Mouse (Mus musculus) neural tube, embryonic 13.5 days (tissue): ENCODE measurements around the gene Fdx1. TPM values are rescaled to one million over a fixed set of nuclear protein-coding genes. Genes with fewer than 3 reads are reported as not detected.

Experiments used
- ATAC-seq: fragments of 200-750 bp; cut with Nextera tagmentation; 2 replicates; pipeline ENCODE4 v1.8.0; 2017; ENCODE audit warnings: low read depth, mild to moderate bottlenecking, moderate TSS enrichment, moderate library complexity
- H3K27ac ChIP-seq: fragments of 300-500 bp; sonication (generic); replicated peaks from 2 replicates; pipeline ENCODE4 v1.5.1; 2015; ENCODE audit warnings: moderate library complexity, mild to moderate bottlenecking, inconsistent platforms
- H3K27me3 ChIP-seq: fragments of 300-500 bp; sonication (generic); 2 replicates; pipeline ENCODE4 v1.6.1; 2015; ENCODE audit warnings: mild to moderate bottlenecking, inconsistent platforms
- H3K36me3 ChIP-seq: fragments of 300-500 bp; sonication (generic); 2 replicates; pipeline ENCODE4 v1.6.1; 2015; ENCODE audit warnings: mild to moderate bottlenecking, inconsistent platforms
- H3K4me1 ChIP-seq: fragments of 300-500 bp; sonication (generic); replicated peaks from 2 replicates; pipeline ENCODE4 v1.6.1; 2015; ENCODE audit warnings: inconsistent platforms
- H3K4me2 ChIP-seq: fragments of 300-500 bp; sonication (generic); 2 replicates; pipeline ENCODE4 v1.6.1; 2015; ENCODE audit warnings: inconsistent platforms, mild to moderate bottlenecking, moderate library complexity
- H3K4me3 ChIP-seq: fragments of 300-500 bp; sonication (generic); 2 replicates; pipeline ENCODE4 v1.5.1; 2015; ENCODE audit warnings: mild to moderate bottlenecking, inconsistent platforms
- H3K9ac ChIP-seq: fragments of 300-500 bp; sonication (generic); 2 replicates; pipeline ENCODE4 v1.6.1; 2015; ENCODE audit warnings: moderate library complexity, mild to moderate bottlenecking, inconsistent platforms
- H3K9me3 ChIP-seq: fragments of 300-500 bp; sonication (generic); 2 replicates; pipeline ENCODE4 v1.6.1; 2016; ENCODE audit warnings: inconsistent platforms
- WGBS: fragments of 180-500 bp; shearing (Covaris S2); methylation state at CpG from one replicate; pipeline ENCODE4 v1.1.7; 2015; 5-methylcytosine and 5-hydroxymethylcytosine counted together
- polyA plus RNA-seq: library from polyadenylated mRNA; unstranded; fragments of >200 nt; fragmentation: Nextera tagmentation; extraction: Ambion mirVana; gene quantifications from 2 replicates; pipeline ENCODE4 v1.2.1, GENCODE M21; 2015

The Fdx1 gene
- polyA plus RNA-seq, 1 experiment from 2014 or later = 43.9 TPM

DNA sequence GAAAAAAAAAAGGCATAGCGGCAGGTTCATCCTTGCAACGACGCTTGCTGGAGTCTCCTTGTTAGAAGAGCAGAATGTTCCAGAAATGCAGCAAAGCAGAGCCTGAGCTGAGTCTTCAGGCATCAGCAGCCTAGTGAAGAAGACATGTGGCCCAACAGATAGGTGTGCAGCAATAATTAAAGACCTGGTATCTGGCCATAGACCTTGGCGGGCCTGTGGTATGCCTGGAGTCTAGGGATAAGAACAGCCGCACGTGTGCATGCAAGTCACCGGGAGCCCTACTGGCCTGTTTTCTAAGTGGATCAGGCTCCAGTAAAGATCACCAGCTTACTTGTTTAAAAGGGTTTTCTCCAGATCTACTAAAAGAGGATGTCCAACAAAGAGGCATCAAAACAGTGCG, 36.7 kb downstream of the Fdx1 start:
- H3K27ac ChIP-seq = no peak overlapping the region
- no peak overlapping the region for H3K4me2 ChIP-seq
- H3K36me3 ChIP-seq = no peaks in the 10 kb centered on the region
- no peak overlapping the region for H3K9ac ChIP-seq
- no peak overlapping the region for H3K4me3 ChIP-seq
- no peaks in the 10 kb centered on the region for H3K27me3 ChIP-seq
- 95% methylated on average over 8 of the region's 8 CpGs for WGBS
- ATAC-seq = no peak
- H3K4me1 ChIP-seq = 0 out of 2 replicates have a peak, but pooled peaks cover 5% of the 10 kb centered on the region
- H3K9me3 ChIP-seq = no peaks in the 10 kb centered on the region

DNA sequence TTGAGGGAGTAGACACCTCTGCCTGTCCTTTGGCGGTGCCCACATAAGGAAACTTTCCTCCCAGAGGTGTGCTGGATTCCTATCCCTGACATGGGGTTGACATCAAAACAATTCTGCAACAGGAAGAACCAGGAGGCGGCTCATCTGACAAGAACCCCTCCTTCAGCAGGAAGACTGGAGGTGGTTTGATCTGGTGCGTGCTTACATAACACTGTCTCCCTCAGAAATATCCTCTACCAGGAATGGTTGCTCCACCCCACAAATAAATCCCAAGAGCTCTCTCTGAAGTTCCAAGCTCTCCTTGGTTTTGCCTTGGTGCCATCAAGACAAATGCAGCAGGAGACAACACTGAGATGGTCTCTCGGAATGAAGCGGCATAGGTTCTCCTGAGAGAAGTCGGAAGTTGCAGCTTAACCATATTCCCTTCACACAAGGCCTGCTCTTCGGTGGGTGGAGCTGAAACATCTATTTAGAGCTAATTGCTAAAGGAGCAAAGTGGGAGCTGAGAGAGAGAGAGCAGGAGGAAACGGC, 38.7 kb downstream of the Fdx1 start:
- no peaks in the 10 kb centered on the region for H3K36me3 ChIP-seq
- no peaks in the 10 kb centered on the region for H3K27me3 ChIP-seq
- H3K4me2 ChIP-seq = no peak overlapping the region
- no peak overlapping the region for H3K9ac ChIP-seq
- H3K27ac ChIP-seq = no peak overlapping the region
- no peaks in the 10 kb centered on the region for H3K9me3 ChIP-seq
- H3K4me1 ChIP-seq = 0 out of 2 replicates have a peak, but pooled peaks cover 5% of the 10 kb centered on the region
- no peak overlapping the region for H3K4me3 ChIP-seq
- no peak for ATAC-seq
- WGBS = 85% methylated on average over 8 of the region's 8 CpGs

DNA sequence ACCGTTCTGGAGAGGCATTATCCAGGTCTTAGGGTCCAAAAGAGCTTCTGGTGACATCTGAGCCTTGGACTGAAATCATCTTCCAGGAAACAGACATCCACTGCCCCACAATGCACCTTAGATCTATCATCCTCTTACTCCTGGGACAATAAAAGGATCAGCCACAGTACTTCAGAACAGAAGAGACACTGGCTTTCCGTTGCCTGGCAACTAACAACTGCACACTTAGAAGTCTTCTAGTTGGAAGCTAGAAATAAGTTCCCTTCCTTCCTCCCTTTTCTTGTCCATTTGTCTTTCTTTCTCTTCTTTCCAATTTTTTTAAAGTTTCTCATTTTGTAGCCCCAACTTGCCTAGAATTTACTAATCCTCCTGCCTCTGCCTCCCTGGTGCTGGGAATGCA, 40.6 kb downstream of the Fdx1 start:
- no peaks in the 10 kb centered on the region for H3K27me3 ChIP-seq
- no peak overlapping the region for H3K27ac ChIP-seq
- H3K4me1 ChIP-seq = no peaks in the 10 kb centered on the region
- no peak for ATAC-seq
- 67% methylated on average over 2 of the region's 2 CpGs for WGBS
- no peak overlapping the region for H3K4me3 ChIP-seq
- no peaks in the 10 kb centered on the region for H3K36me3 ChIP-seq
- no peak overlapping the region for H3K4me2 ChIP-seq
- H3K9ac ChIP-seq = no peak overlapping the region
- H3K9me3 ChIP-seq = no peaks in the 10 kb centered on the region

- H3K9me3 ChIP-seq = no peaks in the 10 kb centered on the region
- no peak overlapping the region for H3K4me2 ChIP-seq
- no peaks in the 10 kb centered on the region for H3K27me3 ChIP-seq
- H3K9ac ChIP-seq = no peak overlapping the region
- no peak for ATAC-seq
- WGBS = 90% methylated on average over 1 of the region's 1 CpGs
- no peaks in the 10 kb centered on the region for H3K4me1 ChIP-seq
- H3K27ac ChIP-seq = no peak overlapping the region
- no peak overlapping the region for H3K4me3 ChIP-seq
- H3K36me3 ChIP-seq = no peaks in the 10 kb centered on the region
These were observed 47.8 kb downstream of the Fdx1 start for GRCm38 (mm10) chr9:51915580-51915979.

- H3K27me3 ChIP-seq = no peaks in the 10 kb centered on the region
- no peaks in the 10 kb centered on the region for H3K9me3 ChIP-seq
- H3K36me3 ChIP-seq = no peaks in the 10 kb centered on the region
- WGBS = 81% methylated on average over 15 of the region's 15 CpGs
- no peaks in the 10 kb centered on the region for H3K4me1 ChIP-seq
- H3K27ac ChIP-seq = no peak overlapping the region
- no peak overlapping the region for H3K9ac ChIP-seq
- ATAC-seq = no peak
- no peak overlapping the region for H3K4me3 ChIP-seq
- no peak overlapping the region for H3K4me2 ChIP-seq
These were observed 48.8 kb downstream of the Fdx1 start for GRCm38 (mm10) chr9:51914481-51915120.

DNA sequence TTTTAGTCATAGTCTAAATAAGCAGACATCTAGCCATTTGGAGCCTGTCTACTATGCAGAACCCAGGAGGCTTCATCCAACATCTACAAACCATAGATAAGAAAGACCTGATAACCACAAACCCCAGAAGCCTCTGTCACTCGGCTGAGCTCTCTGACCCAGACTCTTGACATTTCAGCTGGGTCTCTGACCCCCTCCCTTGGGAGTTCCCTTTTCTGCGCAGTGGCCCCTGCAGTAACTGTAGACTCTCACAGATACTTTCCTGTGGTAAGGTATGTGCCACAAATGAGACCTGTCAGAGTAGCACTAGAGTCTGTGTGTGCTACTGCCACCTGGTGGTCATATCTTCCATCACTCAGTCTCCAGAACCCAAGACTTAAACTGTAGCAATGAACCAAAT, 54.5 kb downstream of the Fdx1 start:
- H3K9ac ChIP-seq = no peak overlapping the region
- no peak overlapping the region for H3K27ac ChIP-seq
- ATAC-seq = peak; percentile 71
- no peaks in the 10 kb centered on the region for H3K9me3 ChIP-seq
- 39% methylated on average over 2 of the region's 2 CpGs for WGBS
- H3K27me3 ChIP-seq = no peaks in the 10 kb centered on the region
- H3K36me3 ChIP-seq = no peaks in the 10 kb centered on the region
- H3K4me3 ChIP-seq = no peak overlapping the region
- no peaks in the 10 kb centered on the region for H3K4me1 ChIP-seq
- H3K4me2 ChIP-seq = no peak overlapping the region

DNA sequence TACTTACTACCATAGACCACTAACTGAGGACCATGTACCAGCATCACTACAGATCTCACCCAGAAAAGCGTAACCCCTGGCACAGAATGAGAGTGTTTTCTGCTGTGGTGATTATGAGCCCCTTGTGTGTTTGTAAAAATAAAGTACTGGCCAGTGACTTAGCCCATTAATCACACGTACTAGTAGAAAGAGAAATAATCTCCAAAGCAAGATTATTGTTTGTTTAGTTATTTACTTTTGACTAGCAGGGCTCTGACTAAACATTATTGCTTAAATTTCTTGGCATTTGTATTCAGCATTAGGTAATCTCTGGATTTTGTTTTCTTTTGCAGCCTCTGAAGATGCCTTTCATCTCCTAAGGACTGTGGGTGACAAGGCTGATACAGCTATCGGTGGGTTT, 55.1 kb downstream of the Fdx1 start:
- WGBS = 77% methylated on average over 3 of the region's 3 CpGs
- no peak overlapping the region for H3K27ac ChIP-seq

DNA sequence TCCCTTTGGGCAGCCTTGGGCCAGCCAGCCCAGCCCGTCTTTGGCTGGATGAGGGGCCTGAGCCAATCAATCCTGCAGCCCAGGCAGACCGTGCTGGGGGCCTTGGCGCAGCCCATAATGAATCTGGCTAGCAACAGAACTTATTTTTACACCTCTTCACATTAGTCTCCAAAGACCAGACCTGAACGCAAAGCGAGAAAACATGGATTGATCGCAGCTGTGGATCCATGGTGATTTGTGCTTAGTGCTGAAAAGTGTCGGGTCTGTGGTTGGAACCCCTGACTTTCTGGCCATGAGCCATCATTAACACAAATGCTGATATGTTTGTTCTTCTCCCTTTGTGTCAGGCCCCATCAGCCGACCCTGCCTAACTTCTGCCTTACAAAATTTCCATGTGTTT, 56.4 kb downstream of the Fdx1 start:
- no peak overlapping the region for H3K27ac ChIP-seq
- no peaks in the 10 kb centered on the region for H3K36me3 ChIP-seq
- no peak overlapping the region for H3K4me3 ChIP-seq
- no peaks in the 10 kb centered on the region for H3K4me1 ChIP-seq
- ATAC-seq = no peak
- 85% methylated on average over 8 of the region's 8 CpGs for WGBS
- H3K27me3 ChIP-seq = no peaks in the 10 kb centered on the region
- H3K9me3 ChIP-seq = no peaks in the 10 kb centered on the region
- no peak overlapping the region for H3K4me2 ChIP-seq
- H3K9ac ChIP-seq = no peak overlapping the region

More for the DNA sequence above, 55.1 kb downstream of the Fdx1 start:
- no peak overlapping the region for H3K4me3 ChIP-seq
- H3K27me3 ChIP-seq = no peaks in the 10 kb centered on the region
- no peaks in the 10 kb centered on the region for H3K36me3 ChIP-seq
- H3K4me1 ChIP-seq = no peaks in the 10 kb centered on the region
- H3K9me3 ChIP-seq = no peaks in the 10 kb centered on the region
- no peak overlapping the region for H3K4me2 ChIP-seq
- no peak overlapping the region for H3K9ac ChIP-seq
- ATAC-seq = no peak

Other genes starting within 250 kb of the Fdx1 start
- gene Arhgap20, start 198.2 kb downstream of the Fdx1 start, polyA plus RNA-seq = 20.9 and 22.4 TPM in 2 replicates
- 97.9 and 112 TPM in 2 replicates for gene Rdx, start 83.6 kb upstream of the Fdx1 start, polyA plus RNA-seq
- gene Zc3h12c, start 205.0 kb upstream of the Fdx1 start, polyA plus RNA-seq = 4.7 and 5.8 TPM in 2 replicates